Mouse (Mus musculus) hematopoietic stem cell, adult 5-6 weeks (primary cell): ENCODE measurements around the gene Sh2d2a. TPM values are rescaled to one million over a fixed set of nuclear protein-coding genes. Genes with fewer than 3 reads are reported as not detected.
"Not testable (repeated sequence)": the region's sequence is repeated elsewhere in the genome, so short reads cannot be mapped to it uniquely, and the experiment has no call there.

Experiments used
- ATAC-seq, 2 experiments: fragments of 125-278 bp in 1 of 2; replicated peaks in 1 of 2; 2 replicates each; pipeline ENCODE4 v1.8.0; 2016 to 2017; ENCODE audit warnings: inconsistent platforms in 2 of 2, mild to moderate bottlenecking in 2 of 2, moderate number of reproducible peaks in 2 of 2, low read depth in 1 of 2, moderate TSS enrichment in 1 of 2; ENCODE audit not compliant: low FRiP score in 2 of 2, poor library complexity in 2 of 2, severe bottlenecking in 2 of 2, insufficient read depth in 1 of 2, low TSS enrichment in 1 of 2
- total RNA-seq: library from RNA; stranded (forward); fragments of 172-1452, 232-1000 nt; gene quantifications from 2 replicates; pipeline ENCODE4 v1.2.3, GENCODE M21; 2017

The Sh2d2a gene
- 0.44 and 0.74 TPM in 2 replicates for total RNA-seq

DNA sequence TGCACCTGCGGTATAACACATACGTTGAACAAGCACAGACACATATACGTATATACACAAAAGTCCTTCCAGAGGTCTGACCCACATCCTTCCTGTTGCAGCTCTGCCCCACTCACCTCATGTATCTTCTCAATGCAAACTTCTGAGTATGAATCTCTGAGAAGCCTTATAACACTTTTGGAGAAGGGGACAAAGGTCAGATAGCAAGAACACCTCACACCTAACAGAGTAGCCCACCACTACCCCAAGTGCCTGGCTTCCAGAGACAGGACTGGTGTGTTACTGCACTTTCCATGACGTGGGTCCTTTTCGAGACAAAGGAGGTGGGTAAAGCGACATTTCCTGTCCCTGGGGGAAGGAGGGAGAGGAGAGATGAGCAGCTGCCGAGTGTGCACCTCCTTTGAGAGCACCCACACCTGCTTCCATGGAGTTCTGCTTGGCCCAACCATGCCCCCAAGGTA lies at the start of gene Sh2d2a:
Sh2d2a (plus strand) TSS at position 106 of the 461 bp plus-strand sequence.
- ATAC-seq = no peak

DNA sequence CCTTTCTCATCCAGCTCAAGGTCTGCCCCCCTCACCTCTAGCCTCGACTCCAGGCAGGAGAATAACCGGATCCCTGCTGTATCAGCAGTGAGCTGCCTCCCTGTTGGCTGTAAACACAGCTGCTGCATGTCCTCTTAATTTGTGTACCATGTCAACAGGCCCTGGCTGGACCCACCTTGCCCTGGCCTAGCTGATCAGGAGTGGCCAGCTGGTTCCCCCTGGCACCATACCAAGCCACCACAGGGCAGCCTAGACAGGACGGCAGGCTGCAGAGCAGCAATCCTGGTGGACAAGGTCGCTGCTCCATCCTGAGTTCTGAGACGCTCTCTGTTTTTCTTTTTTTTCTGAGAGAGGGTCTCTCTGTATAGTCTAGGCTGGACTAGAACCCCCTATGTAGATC lies 44.9 kb upstream of the Sh2d2a start:
- no peak for ATAC-seq

DNA sequence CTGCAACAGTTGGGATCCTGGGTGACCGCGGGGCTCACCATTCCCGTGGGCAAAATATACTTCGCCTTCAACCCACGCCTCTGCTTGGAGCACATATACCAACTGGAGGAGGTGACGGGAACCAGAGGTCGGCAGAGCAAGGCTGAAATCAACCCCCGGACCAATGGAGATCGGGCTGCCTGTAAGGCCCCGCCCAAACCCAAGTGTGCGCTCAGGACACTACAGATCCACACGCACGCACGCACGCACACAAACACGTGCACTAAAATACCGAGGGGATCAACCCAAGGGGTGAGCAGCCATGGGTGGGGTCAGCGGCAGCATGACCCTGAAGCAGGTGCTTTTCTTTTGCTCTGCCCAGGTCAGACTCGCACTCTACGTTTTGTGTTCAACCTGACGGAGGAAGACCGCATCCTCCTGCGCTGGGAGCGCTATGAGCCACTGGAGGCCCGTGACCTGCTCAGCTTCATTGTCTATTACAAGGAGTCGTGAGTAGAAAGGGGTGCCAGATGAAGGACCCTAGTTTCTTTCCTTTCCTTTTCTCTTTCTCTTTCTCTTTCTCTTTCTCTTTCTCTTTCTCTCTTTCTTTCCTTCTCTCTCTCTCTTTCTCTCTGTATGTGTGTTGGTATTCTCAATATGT lies 42.4 kb upstream of the Sh2d2a start:
- peak; percentile 70 to 75; a peak in 3 of 4 replicates for ATAC-seq

DNA sequence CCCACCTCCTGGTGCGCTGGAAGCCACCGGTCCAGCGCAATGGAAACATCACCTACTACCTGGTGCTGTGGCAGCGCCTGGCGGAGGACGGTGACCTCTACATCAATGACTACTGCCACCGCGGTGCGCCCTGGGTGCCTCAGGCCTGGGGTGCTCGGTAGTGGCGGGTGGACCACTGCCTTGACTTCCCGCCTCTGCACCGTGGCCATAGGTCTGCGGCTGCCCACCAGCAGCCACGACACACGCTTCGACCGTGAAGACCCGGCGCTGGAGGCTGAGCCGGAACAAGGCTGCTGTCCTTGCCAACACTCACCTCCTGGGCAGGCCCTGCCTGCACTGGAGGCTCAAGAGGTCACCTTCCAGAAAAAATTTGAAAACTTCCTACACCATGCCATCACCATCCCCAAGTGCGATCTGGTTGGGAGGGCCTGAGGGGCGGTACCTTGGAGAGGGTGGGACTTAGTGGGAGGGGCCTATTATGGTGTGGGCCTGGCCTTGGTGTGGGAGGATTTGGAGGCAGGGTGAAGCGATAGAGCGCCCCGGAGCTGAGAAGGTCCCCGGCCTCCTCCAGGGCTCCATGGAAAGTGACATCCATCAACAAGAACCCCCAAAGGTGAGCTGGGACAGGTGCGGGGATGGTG lies 37.1 kb upstream of the Sh2d2a start:
- ATAC-seq = 0 out of 4 replicates have a peak, but pooled peaks of 1 of the 2 experiments have one; percentile 8

DNA sequence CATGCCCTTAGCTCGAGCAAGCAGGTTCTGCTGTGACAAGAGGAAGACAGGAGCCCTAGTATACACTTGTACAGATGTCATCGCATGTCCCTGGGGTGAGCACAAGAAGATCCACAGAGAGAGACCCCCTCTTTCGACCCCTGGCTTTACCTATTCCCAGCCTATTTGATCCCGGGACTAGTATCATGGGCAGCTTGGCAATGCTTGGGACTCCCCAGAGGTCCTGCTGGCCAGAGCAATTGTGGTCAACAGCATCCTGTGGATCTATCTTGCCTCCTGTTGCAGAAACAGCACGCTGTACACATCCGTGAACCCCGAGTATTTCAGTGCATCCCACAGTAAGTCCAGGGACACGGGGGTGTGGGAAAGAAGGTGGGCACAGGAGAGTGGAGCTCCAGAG lies 35.3 kb upstream of the Sh2d2a start:
- no peak for ATAC-seq

DNA sequence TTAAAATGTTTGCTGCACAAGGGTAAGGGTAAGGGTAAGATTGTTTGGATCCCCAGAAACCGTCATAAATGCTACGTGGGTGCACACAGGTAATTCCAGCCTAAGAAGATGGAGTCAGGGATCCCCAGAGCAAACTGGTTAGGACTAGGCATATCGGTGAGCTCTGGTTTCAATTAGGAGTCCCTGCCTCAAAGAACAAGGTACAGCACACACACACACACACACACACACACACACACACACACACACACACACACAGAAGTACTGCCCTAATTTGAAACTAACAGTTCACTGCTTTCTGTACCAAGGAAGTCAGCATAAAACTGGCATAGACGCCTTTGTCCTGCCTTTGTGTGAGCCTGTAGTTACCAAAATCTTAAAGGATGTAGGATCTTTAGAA lies 34.1 kb upstream of the Sh2d2a start:
- no peak for ATAC-seq

DNA sequence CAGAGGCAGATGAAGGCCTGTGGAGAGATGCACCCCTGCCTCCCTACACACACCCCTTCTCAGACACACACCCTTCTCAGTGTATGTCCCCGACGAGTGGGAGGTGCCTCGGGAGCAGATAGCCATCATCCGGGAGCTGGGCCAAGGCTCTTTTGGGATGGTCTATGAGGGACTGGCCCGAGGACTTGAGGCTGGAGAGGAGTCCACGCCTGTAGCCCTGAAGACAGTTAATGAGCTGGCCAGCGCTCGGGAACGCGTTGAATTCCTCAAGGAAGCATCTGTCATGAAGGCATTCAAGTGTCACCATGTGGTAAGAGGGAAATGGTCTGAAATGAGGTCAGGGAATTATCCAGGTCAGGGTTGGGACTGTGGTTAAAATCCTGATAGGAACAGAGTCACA lies 33.7 kb upstream of the Sh2d2a start:
- no peak for ATAC-seq

DNA sequence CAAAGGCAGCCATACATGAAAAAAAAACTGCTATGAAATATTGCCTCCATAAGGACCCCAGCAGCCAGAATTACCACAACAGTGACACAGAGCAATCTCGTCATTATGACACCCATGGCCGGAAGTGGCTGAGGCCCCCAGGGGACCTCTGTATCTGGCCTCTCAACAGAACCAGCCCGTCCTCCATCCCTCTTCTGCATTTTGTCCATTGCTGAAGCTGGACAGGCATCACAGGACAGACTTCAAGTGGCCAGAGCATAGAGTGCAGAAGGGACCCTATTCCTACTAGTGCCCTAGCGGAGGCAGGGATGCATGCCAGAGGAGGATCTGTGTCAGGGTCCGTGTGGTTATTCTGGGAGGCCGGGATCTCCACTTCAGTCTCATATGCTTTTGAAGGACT lies 30.4 kb upstream of the Sh2d2a start:
- no peak for ATAC-seq

DNA sequence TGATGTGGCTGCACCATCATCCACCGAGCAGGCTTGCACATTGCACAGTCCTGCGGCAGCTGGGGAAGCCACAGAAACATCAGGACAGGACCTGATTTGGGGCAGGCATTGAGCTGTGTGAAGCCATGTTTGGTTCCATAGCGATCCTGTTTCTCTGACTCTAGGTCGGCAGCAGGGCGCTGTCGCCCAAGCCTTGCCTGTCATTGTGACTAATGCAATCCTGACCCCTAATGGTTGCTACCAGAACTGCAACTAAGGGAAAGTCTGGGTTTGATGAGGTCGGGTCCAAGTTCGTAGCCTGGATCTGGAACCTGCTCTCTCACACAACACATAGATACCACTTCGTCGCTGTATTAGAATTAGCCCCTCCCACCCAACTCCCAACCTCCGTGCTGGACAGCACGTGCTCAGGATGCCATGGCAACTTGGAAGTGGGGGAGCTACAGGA lies 29.9 kb upstream of the Sh2d2a start:
- peak; percentile 68 to 79 for ATAC-seq

DNA sequence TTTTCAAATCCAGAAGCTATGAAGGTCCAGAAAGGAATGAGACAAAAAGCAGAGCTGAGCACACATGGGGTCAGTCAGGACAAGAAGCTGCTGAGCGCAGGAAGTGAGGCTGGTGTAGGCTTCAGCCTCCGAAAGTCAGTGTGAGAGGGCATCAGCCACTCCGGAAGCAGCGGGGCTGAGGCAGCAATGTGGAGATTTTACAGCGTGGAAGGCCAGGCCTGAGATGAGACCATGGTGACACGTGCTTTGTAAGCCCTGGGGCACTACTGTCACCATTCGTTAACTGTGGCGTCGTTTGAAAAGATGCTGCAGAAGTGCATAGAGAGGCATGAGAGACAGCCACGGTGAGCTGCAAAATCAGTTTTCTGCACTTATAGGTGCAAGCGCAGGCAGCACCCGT lies 28.3 kb upstream of the Sh2d2a start:
- no peak for ATAC-seq

DNA sequence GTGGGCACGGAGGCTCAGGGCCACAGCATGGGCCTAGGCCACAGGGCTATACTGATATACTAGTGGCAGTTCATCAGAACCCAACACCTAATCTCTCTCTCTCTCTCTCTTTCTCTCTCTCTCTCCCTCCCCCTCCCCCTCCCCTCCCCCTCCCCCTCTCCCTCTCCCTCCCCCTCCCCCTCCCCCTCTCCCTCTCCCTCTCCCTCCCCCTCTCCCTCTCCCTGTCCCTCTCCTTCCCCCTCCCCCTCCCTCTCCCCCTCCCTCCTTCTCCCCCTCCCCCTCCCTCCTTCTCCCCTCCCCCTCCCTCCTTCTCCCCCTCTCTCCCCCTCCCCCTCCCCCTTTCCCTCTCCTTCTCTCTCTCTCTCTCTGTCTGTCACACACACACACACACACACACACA lies 22.3 kb upstream of the Sh2d2a start, which contains the start of gene Pear1:
Pear1 (minus strand) TSS at position 101 of the 400 bp plus-strand sequence.
- not testable (repeated sequence) for ATAC-seq

DNA sequence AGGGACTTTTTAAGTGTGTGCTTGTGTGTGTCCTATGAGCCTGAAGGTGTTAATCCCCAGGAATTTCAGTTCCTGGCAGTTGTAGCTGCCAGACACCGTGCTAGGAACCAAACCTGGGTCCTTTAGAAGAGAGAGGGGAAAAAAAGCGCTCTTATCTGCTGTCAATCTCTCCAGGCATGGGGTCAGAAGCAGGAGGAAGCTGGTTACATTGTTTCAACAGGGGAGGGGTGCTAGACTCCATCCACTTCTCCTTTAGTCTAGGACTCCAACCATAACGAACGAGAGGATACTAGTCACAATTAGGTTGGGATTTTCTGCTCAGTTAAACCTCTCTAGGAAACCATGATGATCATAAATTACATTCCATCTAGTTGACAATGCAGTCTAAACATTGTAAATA lies 18.1 kb upstream of the Sh2d2a start:
- ATAC-seq = peak; percentile 56 to 62; a peak in 3 of 4 replicates

DNA sequence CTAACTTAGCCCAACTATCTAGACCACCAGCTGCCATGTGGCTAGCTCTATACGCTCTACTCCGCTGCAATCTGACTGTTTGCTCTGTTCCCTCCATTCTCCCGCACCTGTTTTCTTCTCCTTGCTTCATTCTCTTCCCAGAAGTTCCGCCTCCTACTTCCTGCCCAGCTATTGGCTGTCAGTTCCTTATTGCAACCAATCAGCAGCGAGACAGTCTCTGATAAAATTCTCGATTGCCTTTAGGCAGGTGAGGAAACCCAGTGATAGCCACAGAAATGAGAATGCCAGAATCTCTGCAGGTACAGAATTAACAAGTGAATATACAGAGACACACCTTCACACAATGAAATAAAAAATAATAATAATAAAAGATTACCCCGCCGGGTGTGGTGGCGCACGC lies 17.5 kb upstream of the Sh2d2a start:
- ATAC-seq = no peak

DNA sequence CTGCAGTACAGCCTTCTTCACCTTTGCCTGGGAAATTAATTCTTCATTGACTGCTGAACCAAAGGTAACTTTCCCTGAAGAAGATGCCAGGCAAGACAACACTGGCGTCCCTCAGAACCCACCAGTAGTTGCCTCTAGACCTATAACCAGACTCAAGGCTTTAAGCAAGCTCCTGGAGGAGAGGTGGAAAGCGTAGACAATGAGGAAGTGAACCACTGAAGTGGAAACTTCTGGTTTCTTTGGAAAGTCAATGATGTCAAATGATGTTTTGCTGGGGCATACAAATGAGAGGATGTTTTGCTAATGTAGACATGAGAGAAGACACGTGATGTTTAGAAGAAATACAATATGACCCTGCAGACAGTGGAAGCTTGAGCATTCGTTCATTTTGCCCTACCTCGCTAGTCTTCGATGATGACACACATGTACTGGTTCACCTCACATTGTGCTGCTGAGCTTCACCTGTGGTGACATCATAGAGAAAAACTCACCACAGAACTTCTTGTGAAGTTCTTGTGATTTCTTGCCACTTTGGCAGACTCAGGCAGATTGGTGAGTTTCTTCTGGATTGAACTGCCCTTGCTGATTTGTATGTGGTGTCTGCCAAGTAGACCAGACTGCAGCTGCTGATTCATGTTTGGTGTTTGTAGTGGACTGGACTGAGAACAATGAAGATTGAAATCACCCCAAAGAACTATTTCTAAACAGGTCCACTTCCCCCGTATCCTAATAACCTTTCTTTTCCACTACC lies 14.3 kb upstream of the Sh2d2a start:
- no peak for ATAC-seq

DNA sequence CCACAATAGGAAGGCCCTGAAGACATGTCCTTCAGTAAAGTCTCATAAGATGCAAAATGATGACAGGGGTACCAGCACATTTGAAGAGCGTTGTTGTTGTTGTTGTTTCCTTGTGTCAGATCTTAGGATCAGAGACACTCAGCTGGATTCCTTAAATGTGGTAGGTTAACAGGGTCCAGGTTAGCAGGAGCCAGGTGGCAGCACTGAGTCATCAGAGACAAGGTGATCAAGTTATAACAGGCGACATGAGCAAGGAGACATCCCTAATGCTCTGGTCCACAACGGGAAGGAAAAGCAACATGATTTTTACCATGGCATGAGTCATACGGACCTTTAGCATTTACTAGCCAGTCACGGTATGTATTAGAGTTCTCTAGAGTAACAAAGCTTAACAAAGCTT lies 13.1 kb upstream of the Sh2d2a start:
- ATAC-seq = no peak

DNA sequence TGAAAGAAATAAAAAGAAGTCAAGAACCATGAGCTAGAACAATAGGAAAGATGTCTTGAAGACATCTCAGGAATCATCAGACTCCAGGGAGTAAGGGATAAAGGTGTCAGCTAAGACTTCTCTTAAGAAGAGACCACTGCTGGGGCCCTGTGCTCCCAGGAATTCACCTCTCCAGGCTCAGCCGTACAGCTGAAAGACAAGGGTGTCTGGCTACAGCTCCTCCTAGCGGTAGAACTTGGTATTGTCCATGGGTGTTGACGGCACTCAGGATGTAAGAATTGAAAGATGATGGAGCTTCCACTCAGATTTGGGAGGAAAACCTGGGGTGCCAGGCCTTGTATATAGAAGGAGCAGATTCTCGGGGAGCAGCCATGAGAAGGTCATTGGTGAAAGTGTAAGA lies 7.9 kb upstream of the Sh2d2a start:
- ATAC-seq = peak; percentile 67 to 86

DNA sequence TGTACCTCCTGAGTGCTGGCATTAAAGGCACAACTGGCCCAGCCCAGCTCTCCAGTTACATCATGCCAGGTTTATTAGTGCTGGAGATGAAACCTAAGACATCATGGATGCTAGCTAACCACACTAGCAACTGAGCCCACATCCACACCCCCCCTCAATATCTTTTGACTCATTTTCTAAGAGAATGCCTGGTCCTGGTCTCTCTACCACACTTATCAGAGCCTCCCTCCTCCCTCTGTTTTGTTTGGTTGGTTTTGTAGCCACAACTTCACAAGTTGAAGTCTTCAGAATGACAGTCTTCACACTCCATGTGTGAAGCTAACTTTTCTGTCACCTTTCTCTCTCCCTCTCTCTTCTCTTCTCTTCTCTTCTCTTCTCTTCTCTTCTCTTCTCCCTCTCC lies 5.7 kb upstream of the Sh2d2a start:
- ATAC-seq = no peak

DNA sequence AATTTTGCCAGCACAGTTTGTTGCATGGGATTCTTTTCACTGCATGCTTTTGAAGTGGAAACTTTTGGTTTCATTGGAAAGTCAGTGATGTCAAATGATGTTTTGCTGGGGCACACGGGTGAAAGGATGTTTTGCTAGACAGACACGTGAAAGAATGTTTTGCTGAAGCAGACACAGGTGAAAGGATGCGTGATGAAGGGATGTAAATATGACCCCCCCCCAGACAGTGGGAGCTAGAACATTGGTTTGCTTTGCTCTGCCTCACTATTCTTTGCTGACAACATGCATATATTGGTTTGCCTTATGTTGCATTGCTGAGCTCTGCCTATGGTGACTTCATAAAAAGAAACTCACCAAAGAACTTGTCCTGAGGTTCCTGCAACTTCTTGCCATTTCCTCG lies 1.6 kb upstream of the Sh2d2a start:
- no peak for ATAC-seq
